Mouse (Mus musculus): ENCODE measurements around the gene Tex38.
A peak's percentile ranks its signal among the peaks of the same experiment; 100 is the strongest.

The Tex38 gene

DNA sequence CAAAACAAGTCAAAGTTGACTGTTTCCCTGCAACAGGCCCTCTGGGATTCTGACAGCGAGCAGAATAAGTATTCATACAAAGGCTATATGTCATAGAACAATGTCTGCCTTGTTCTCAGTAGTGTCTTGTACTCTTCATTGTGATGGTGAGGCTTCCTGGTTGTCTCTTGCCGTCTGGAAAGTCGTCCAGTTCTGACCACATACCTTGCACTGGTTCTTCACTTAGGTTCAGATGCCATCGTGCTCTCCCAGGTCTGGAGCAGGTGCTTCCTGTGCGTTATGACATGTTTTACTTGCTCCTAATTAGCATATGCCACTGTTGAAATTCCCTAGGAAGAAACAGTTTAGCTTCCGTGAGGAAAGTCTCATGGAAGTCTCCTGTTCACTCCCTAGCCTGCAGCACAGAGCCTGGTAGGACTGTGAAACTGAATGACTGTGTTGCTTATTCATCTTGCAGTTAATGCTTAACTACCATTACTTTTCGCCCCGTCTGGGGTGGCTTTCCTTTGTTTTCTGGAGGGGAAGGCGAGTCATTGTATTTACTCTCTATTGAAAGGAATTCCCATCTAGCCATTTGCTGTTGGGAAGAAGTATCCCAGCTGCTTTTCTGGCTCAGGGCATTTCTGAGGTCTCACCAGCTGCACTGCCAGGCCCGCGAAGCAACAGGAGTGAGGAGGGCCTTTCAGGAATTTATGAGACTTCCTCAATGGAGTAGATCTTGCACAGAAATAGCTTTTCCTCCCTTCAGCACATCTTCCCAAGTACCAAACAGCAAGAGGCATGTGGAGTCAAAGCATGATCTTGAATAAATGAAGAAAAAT lies 13.0 kb downstream of the Tex38 start:
- no peak for DNase-seq

DNA sequence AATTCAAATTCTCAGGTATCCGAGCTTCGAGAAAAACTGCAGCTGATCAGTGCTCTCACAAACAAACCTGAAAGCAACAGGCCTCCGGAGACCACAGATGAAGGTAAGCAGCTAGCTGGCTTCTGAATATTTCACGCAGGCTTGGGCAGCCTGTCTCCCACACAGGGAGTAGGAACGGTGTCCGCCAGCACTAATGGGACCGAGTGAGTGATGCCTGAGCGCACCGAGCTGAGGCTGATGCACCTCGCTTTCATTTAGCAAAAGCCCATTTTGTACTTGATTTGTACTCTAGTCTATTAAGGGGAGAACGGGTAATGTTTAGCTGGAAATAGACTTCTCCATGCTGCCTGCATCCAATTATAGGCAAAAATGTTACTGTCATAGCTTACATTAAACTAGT lies 16.2 kb downstream of the Tex38 start:
- no peak for DNase-seq

DNA sequence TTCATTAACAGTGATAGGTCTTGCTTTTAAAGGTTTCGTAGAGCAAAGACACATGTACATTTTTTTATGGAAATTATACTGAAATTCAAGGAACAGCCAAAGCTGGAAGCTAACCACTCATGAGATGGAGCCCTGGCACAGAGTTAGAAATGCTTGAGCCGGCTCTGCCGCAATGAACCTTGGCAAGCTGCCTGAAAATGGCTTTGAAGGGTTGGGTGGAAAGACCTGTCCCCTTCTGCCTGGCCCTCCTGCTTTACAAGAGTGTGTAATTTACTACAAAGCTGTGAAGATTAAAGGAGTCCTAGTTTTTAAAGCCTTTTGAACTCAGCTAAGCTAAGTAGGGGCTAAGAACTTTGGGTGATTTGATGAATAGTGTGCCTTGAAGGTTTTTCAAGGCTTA lies 19.6 kb downstream of the Tex38 start:
- DNase-seq = peak; percentile 36

DNA sequence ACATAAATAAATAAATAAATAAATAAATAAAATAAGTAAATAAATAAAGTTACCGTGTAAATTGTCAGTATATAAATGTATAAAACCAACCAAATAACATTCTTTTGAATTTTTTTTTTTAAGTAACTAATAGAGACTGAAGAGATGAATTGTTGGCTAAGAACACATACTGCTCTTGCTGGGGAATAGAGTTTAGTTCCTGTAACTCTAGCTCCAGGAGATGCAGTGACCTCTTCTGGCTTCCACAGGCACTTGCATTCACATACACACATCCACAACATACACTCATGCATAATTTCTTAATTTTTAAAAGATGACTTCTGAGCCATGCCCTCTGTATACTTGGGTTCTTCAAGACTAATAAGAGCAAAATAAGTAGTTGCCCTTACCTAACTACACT lies 26.0 kb downstream of the Tex38 start:
- no peak for DNase-seq

DNA sequence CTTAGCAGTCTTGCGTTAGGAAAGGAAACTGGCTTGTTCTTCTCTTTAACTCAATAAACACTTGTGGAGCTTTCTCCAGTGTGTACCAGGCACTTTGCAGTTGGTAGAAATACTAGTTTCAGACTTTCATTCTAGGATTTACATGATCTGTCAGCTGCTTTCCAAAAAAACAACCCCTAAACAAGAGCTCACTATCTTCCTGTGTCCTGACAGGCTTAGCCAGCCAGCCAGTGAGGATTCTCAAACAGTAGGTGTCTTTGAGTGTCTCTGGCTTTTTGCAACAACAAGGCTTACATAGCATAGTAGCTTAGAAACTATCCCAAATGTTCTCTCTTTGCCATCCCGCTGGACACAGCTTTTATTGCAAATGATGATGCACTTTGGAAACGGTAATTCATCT lies 26.7 kb downstream of the Tex38 start:
- no peak for DNase-seq

DNA sequence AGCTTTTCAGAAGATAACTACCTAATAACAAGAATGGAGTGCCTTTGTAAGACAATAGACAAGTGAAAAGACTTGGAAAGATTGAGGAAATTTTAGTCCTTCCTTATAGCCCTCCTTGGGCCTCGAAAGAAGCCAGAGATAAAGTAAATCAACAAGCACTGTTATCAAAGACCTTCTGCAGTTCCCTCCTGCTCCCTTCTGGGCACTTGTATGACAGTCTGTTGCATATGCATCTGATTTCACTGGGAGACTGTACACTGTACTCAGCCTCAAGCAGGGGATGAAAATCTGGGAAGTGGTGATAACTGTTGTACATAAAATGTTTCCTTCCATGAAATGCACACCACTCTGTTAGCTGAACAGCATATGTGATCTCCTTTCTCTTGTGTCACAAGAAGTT lies 31.5 kb downstream of the Tex38 start:
- no peak for DNase-seq

DNA sequence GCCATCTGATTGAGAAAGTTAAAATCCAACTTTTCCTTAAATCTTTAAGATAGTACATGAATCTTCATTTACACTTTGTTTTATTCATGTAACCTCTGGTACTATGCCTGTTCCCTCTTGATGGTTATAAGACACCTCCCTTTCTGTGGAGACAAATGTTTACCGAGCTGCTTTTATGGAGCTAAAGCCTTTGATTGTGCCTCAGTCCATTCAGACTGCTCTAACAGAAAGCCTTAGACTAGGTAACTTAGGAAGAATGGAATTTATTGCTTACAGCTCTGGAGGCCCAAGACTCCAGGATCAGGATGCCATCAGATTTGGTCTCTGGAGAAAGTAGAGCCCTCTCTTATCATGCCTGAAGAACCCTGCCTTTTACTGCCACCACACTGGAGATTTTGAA lies 32.6 kb downstream of the Tex38 start:
- DNase-seq = no peak

DNA sequence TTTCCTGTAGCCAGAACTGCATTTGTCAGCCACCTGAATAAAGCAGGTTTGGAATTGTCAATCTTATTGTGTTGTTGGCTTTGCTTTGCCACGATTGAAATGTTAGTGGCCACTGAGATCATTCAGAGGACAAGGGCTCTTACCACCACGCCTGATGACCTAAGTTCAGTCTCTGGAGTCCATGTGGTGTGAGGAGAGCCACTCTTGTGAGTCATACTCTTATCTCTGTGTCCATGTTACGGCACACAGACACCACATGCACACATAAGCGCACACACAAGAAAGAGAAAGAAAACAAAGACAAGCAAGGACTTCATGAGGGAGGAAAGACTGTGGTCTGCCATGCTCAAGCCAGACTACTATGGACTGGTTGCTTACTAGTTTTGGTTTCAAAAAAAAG lies 37.7 kb downstream of the Tex38 start:
- no peak for DNase-seq

DNA sequence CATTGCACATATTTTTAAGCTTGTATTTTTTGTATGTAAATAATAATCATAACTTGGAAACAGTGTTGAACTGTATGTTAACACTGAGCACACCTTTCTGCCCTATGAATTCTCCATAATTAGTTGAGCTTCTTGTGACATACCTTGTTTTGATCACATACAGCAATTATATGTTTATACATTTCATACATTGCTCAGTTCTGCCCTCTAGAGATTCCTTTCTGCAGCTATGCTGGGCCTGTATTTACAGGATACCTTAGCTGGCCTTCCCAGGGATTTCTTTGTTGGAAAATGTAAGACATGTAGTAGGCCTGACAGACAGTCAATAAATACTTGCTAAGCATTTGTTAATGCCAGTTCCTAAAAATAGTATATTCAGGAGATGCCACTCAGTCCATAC lies 38.2 kb downstream of the Tex38 start:
- no peak for DNase-seq

DNA sequence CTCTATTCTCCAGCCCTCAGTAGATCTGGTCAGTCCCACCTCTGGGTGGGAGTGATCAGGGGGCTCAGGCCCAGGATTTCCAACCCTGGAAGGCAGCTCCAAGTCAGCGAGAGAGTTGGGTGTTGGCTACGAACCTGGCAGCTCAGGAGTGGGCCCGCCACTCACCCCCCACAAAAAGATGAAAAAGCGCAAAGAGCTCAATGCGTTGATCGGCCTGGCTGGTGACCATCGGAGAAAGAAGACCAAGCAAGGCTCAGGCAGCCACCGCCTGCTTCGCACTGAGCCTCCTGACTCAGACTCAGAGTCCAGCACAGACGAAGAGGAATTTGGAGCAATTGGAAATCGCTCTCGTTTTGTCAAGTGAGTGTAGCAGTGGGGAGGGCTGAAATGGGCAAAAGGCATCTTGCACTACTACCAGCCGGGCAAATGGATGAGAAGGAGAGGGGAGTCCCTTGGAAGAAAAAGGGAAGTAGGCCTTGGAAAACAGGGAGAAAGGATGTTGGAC lies 42.3 kb downstream of the Tex38 start:
- peak; percentile 15 for DNase-seq

DNA sequence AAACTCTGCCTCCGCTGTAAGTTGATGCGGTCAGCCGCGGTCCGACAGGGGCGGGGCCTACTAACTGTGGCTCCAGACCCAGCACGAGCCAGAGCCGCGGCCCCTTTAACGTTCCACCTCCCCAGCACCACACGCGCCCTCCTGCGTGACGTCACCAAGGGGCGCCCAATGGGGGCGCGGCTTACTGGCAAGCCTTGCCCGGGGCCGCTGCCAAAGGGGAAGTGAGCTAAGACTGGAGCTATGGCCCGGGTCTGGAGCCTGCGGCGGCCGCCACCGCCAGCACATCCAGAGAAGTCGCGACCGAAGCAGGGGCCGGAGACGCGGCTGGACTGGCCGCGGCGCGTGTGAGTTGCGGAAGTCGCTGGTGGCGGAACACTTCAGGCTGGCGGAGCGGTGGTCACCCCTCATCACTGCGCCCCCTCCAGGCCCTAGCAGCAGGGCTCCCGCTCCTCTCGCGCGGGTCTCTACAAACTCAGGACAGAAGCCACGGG lies 43.2 kb downstream of the Tex38 start, which contains the start of gene Efcab14:
Gene Efcab14 (plus strand): TSS at position 194 of the 491 bp plus-strand sequence.
- DNase-seq = peak; percentile 98

DNA sequence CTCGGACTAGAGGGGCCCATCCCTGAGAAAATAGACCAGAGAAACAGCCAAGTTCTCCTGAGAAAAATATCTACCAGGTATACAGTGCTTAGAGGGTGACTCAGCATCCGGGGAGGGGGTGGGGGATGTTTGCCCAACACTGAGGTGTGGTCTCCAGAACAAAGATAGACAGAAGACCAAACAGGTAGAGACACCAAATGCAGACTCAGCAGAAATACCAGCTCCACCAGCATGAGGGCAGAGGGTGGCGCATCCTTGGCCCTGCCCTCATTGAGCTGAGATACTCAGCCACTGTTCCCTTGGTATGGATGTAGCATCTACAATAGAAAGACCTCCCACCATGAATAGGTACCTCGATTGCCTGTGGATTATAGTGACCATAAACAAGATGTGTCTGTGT lies 46.0 kb downstream of the Tex38 start:
- no peak for DNase-seq

DNA sequence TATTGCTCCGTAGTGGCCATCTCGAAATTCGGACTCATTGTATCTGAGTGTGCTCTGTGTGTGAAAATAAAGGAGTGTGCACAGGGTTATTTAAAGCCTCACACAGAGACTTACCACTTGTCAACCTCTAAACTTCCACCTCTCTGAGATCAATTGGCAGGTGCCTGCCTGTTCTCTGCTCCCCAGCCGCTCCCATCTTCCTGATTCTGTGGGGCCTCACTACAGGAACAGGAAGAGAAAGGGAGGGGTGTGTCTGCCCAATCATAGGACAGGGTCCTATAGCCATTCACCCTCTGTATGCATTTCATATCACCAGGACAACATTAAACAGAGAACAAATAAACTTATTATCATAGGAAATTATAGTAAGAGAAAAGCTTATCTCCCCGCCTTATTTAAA lies 47.1 kb downstream of the Tex38 start:
- DNase-seq = no peak

DNA sequence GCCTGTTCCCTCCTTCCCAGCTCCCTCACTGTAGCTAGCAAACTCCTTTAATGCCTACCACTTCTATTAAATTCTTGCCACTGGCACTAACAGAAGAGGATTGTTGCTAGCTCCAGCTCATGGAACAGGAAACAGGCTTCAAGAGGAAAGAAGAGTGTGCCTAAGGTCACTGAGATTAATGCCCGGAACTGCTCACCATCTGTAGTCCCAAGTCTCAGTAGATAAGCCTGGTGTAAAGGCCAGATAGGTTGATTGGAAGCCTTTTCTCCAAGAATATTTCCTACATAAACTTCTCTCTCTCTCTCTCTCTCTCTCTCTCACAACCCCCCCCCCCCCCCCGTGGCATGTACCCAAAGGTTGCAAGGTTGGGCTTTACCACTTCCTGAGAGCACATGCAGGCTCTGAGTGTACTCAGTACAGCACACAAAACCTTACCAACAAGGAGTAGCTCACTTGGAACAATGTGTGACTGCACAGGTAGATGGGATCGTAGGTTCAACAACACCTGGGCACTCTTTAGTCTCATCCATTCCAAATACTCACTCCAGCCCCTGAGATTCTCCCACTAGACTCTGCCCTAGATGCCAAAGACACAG lies 48.5 kb downstream of the Tex38 start:
- DNase-seq = no peak

DNA sequence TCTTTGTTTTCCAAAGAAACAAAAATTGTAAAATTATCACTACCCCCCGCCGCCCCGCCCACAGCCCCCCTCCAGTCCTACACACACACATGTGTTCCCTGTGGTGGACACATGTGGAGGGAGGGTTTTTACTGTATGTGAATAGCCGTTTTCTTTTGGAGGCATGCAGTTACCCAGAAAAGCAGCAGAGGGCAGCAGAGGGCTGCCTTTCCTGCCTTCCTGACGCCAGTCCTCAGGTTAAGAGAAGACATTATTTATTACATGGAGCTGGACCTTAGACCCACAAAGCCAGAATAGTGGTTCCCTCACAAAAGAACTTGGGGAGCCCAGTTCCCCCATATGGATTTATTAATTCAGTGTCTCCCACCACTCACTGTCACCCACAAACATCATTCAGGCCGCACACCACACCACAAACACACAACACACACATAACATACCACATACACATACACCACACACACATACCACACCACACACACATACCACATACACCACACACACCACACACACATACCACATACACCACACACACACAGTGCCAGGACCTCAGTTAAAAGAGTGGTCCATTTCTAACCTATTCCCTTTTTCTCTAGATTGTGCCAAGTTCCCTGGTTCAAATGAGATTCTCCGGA lies 49.1 kb downstream of the Tex38 start:
- DNase-seq = peak; percentile 81

Data from kidney, adult 18-20 months (tissue).